Mouse (Mus musculus) embryonic facial prominence, embryonic 15.5 days (tissue): ENCODE results near the gene Stard10. TPM values are rescaled to one million over a fixed set of nuclear protein-coding genes. Genes with fewer than 3 reads are reported as not detected.

ENCODE experiments used
- ATAC-seq: fragments of 200-750 bp; cut with Nextera tagmentation; 2 replicates; pipeline ENCODE4 v1.8.0; 2017; ENCODE audit warnings: low read depth, moderate TSS enrichment; ENCODE audit not compliant: insufficient number of reproducible peaks, low FRiP score, low TSS enrichment
- H3K27ac ChIP-seq: fragments of 300-500 bp; sonication (generic); replicated peaks from 2 replicates; pipeline ENCODE4 v1.5.1; 2015; ENCODE audit warnings: mild to moderate bottlenecking, inconsistent platforms
- H3K27me3 ChIP-seq: fragments of 300-500 bp; sonication (generic); 2 replicates; pipeline ENCODE4 v1.6.1; 2015; ENCODE audit warnings: inconsistent platforms
- H3K36me3 ChIP-seq: fragments of 300-500 bp; sonication (generic); 2 replicates; pipeline ENCODE4 v1.6.1; 2015; ENCODE audit warnings: mild to moderate bottlenecking, inconsistent platforms
- H3K4me1 ChIP-seq: fragments of 300-500 bp; sonication (generic); 2 replicates; pipeline ENCODE4 v1.6.1; 2015; ENCODE audit warnings: inconsistent platforms
- H3K4me2 ChIP-seq: fragments of 300-500 bp; sonication (generic); replicated peaks from 2 replicates; pipeline ENCODE4 v1.6.1; 2015; ENCODE audit warnings: mild to moderate bottlenecking, inconsistent platforms
- H3K4me3 ChIP-seq: fragments of 300-500 bp; sonication (generic); replicated peaks from 2 replicates; pipeline ENCODE4 v1.5.1; 2015; ENCODE audit warnings: mild to moderate bottlenecking, inconsistent platforms
- H3K9ac ChIP-seq: fragments of 300-500 bp; sonication (generic); 2 replicates; pipeline ENCODE4 v1.6.1; 2015; ENCODE audit warnings: inconsistent platforms
- H3K9me3 ChIP-seq: fragments of 300-500 bp; sonication (generic); replicated peaks from 2 replicates; pipeline ENCODE4 v1.6.1; 2016; ENCODE audit warnings: inconsistent platforms
- WGBS: fragments of 180-500 bp; shearing (Covaris S2); methylation state at CpG from one replicate; pipeline ENCODE4 v1.1.7; 2015; 5-methylcytosine and 5-hydroxymethylcytosine counted together
- polyA plus RNA-seq: library from polyadenylated mRNA; unstranded; fragments of >200 nt; fragmentation: Nextera tagmentation; extraction: Ambion mirVana; gene quantifications from 2 replicates; pipeline ENCODE4 v1.2.1, GENCODE M21; 2015

Stard10 gene
- polyA plus RNA-seq, 1 experiment from 2014 or later: 33.9 TPM

- no peak overlapping the region for H3K27ac ChIP-seq
- H3K9ac ChIP-seq: no peak overlapping the region
- H3K4me1 ChIP-seq: peaks cover 23% of the 10 kb centered on the region
- H3K27me3 ChIP-seq: no peaks in the 10 kb centered on the region
- ATAC-seq: no peak
- H3K4me2 ChIP-seq: no peak overlapping the region
- WGBS: 64% methylated on average over 10 of the region's 10 CpGs
- H3K9me3 ChIP-seq: no peaks in the 10 kb centered on the region
- no peak overlapping the region for H3K4me3 ChIP-seq
- 0 out of 2 replicates have a peak, but pooled peaks cover 5% of the 10 kb centered on the region for H3K36me3 ChIP-seq
These were observed 68.0 kb downstream of the Stard10 start for GRCm38 (mm10) chr7:101384931-101385330.

GRCm38 (mm10) chr7:101385331-101385733 is 68.4 kb downstream of the Stard10 start:
- H3K36me3 ChIP-seq: 0 out of 2 replicates have a peak, but pooled peaks cover 7% of the 10 kb centered on the region
- WGBS: 46% methylated on average over 6 of the region's 6 CpGs
- H3K27ac ChIP-seq: 0 out of 2 replicates have a peak overlapping the region, but pooled peaks have one; percentile 17
- peaks cover 23% of the 10 kb centered on the region for H3K4me1 ChIP-seq
- H3K9ac ChIP-seq: no peak overlapping the region
- no peak overlapping the region for H3K4me3 ChIP-seq
- H3K9me3 ChIP-seq: no peaks in the 10 kb centered on the region
- H3K4me2 ChIP-seq: no peak overlapping the region
- ATAC-seq: no peak
- no peaks in the 10 kb centered on the region for H3K27me3 ChIP-seq

DNA sequence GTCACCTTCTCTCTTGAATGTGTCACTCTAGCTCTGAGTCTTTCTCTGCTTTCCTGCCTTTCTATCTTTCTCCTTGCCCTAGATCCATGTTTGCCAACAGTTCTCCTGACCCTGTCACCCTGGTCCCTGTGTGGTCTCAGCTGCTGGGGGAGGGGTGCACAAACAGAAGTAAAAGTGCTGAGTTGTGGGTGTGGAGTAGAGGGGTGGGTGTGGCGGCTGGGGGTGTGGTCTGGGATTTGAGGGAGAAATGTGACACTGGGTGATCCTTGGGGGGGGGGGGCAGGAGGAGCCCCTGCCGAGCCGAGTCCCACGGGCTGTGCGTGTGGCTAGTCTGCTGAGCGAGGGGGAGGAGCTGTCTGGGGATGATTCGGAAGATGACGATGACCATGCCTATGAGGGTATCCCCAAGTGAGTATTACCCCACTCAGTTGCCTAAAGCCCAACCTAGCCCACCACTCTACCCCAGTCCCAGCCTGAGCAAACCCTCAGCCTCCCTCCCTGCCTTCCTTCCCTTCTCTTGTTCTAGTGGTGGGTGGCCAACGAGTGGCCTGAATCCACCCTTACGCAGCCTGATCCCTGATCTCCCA is 69.1 kb downstream of the Stard10 start:
- peaks cover 23% of the 10 kb centered on the region for H3K4me1 ChIP-seq
- ATAC-seq: no peak
- no peak overlapping the region for H3K4me2 ChIP-seq
- H3K27me3 ChIP-seq: no peaks in the 10 kb centered on the region
- no peaks in the 10 kb centered on the region for H3K9me3 ChIP-seq
- WGBS: 43% methylated on average over 10 of the region's 10 CpGs
- no peak overlapping the region for H3K4me3 ChIP-seq
- H3K36me3 ChIP-seq: 0 out of 2 replicates have a peak, but pooled peaks cover 7% of the 10 kb centered on the region
- no peak overlapping the region for H3K9ac ChIP-seq
- 0 out of 2 replicates have a peak overlapping the region, but pooled peaks have one; percentile 17 for H3K27ac ChIP-seq

GRCm38 (mm10) chr7:101389256-101389655 is 72.4 kb downstream of the Stard10 start:
- Histone ChIP-seq H3K4me3 (no peak overlapping the region), H3K36me3 (0 out of 2 replicates have a peak, but pooled peaks cover 7% of the 10 kb centered on the region), H3K4me1 (peaks cover 51% of the 10 kb centered on the region), H3K27ac (no peak overlapping the region), H3K27me3 (no peaks in the 10 kb centered on the region), H3K4me2 (no peak overlapping the region), H3K9me3 (no peaks in the 10 kb centered on the region), H3K9ac (no peak overlapping the region)
- no peak for ATAC-seq
- WGBS: 93% methylated on average over 6 of the region's 6 CpGs

GRCm38 (mm10) chr7:101391909-101392479 is 75.1 kb downstream of the Stard10 start:
- H3K27me3 ChIP-seq: no peaks in the 10 kb centered on the region
- peaks cover 15% of the 10 kb centered on the region for H3K36me3 ChIP-seq
- peaks cover 53% of the 10 kb centered on the region for H3K4me1 ChIP-seq
- no peak overlapping the region for H3K4me2 ChIP-seq
- no peaks in the 10 kb centered on the region for H3K9me3 ChIP-seq
- H3K4me3 ChIP-seq: no peak overlapping the region
- ATAC-seq: no peak
- H3K27ac ChIP-seq: peak overlapping the region; percentile 98
- 59% methylated on average over 4 of the region's 4 CpGs for WGBS
- H3K9ac ChIP-seq: no peak overlapping the region

GRCm38 (mm10) chr7:101393015-101393414 is 76.1 kb downstream of the Stard10 start:
- no peak for ATAC-seq
- 25% methylated on average over 4 of the region's 4 CpGs for WGBS
- H3K27ac ChIP-seq: peak overlapping the region; percentile 98
- H3K4me3 ChIP-seq: no peak overlapping the region
- no peaks in the 10 kb centered on the region for H3K27me3 ChIP-seq
- H3K36me3 ChIP-seq: peaks cover 26% of the 10 kb centered on the region
- H3K9ac ChIP-seq: no peak overlapping the region
- H3K9me3 ChIP-seq: no peaks in the 10 kb centered on the region
- H3K4me2 ChIP-seq: peak overlapping the region; percentile 62; the same call in 1 of the 2 replicates
- peaks cover 53% of the 10 kb centered on the region for H3K4me1 ChIP-seq

DNA sequence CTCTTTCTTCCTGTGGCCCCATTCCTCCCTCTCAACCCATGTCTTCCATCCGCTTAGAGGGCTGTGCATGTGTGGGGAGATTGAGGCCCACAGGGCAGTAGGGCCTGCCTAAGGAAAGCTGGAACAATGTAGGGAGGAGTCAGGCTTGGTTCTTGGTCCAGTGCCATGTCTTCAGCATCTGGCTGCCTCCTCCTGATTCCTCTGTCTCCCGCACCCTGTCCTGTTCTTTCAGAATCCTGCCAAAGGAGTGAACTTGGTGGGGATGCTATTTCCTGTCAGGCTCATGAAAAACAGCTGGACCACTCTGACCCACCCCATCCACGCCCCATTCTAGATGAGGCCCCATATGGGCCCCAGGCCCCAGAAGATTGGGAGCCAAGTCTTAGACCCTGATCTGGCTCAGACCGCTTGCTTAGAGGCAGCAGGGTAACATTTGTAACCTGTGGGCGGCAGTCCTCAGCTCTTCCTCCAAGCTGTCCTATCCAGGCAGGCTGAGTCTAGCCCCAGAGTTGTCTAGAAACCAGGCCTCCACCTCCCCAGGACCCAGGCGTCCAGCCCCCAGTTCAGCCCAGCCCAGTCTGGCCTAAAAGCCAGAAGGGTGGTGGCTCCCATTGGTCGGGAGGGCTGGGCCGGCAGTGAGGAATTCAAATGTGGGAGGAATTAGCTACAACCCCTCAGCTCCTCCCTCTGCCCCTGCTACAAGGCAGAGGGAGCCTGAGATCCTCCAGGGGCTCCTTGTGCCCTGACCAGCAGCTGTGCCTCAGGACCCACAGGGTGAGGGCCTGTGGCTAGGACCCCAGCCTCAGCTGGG is 77.0 kb downstream of the Stard10 start:
- H3K4me1 ChIP-seq: peaks cover 53% of the 10 kb centered on the region
- peak overlapping the region; percentile 46 for H3K4me3 ChIP-seq
- peak overlapping the region; percentile 53; the same call in 1 of the 2 replicates for H3K9ac ChIP-seq
- H3K27ac ChIP-seq: peak overlapping the region; percentile 98
- H3K9me3 ChIP-seq: no peaks in the 10 kb centered on the region
- 21% methylated on average over 8 of the region's 8 CpGs for WGBS
- H3K4me2 ChIP-seq: peak overlapping the region; percentile 62
- no peaks in the 10 kb centered on the region for H3K27me3 ChIP-seq
- peak; percentile 88 for ATAC-seq
- H3K36me3 ChIP-seq: peaks cover 32% of the 10 kb centered on the region

DNA sequence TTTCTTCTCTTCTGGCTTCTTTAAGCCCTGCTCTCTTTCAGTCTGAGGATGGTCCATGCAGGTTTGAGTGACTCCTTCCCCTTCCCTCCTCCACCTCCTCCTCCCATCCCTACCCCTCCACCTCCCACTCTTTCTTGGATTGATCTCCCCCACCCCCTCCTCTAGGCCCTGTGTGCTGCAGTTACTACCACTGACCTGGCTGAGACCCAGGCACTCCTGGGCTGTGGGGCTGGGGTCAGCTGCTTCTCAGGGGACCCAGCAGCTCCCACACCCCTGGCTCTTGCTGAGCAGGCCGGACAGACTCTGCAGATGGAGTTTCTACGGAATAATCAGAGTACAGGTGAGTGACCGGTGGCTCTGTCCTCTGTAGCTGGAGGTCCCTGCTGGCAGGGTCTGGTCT is 77.7 kb downstream of the Stard10 start:
- no peaks in the 10 kb centered on the region for H3K27me3 ChIP-seq
- H3K27ac ChIP-seq: peak overlapping the region; percentile 98
- H3K9me3 ChIP-seq: no peaks in the 10 kb centered on the region
- peaks cover 38% of the 10 kb centered on the region for H3K36me3 ChIP-seq
- H3K4me3 ChIP-seq: peak overlapping the region; percentile 46
- peaks cover 56% of the 10 kb centered on the region for H3K4me1 ChIP-seq
- WGBS: 54% methylated on average over 3 of the region's 3 CpGs
- H3K4me2 ChIP-seq: peak overlapping the region; percentile 62
- peak; percentile 1; the same call in 1 of the 2 replicates for ATAC-seq
- H3K9ac ChIP-seq: peak overlapping the region; percentile 53

- Histone ChIP-seq H3K4me3 (peak overlapping the region; percentile 46), H3K27ac (peak overlapping the region; percentile 98)
These were observed 78.6 kb downstream of the Stard10 start for GRCm38 (mm10) chr7:101395471-101395870.

More at GRCm38 (mm10) chr7:101395471-101395870, 78.6 kb downstream of the Stard10 start:
- H3K9me3 ChIP-seq: no peaks in the 10 kb centered on the region
- WGBS: 52% methylated on average over 2 of the region's 2 CpGs
- ATAC-seq: no peak
- peaks cover 56% of the 10 kb centered on the region for H3K4me1 ChIP-seq
- 0 out of 2 replicates have a peak overlapping the region, but pooled peaks have one; percentile 53 for H3K9ac ChIP-seq
- no peaks in the 10 kb centered on the region for H3K27me3 ChIP-seq
- H3K36me3 ChIP-seq: peaks cover 45% of the 10 kb centered on the region
- peak overlapping the region; percentile 62 for H3K4me2 ChIP-seq
